Mouse (Mus musculus): ENCODE data around the gene Abhd17a.

GRCm38 (mm10) chr10:80573944-80574343, 16.2 kb downstream of the Abhd17a start:
- no peak for TF ChIP-seq CTCF (IDR thresholded peaks at IDR 0.05; ENCODE audit: low read depth, low read length)
- no peak for TF ChIP-seq EP300 (IDR thresholded peaks at IDR 0.05; ENCODE audit: insufficient read depth, low read depth, low read length)
- TF ChIP-seq POLR2A (IDR thresholded peaks at IDR 0.05; ENCODE audit: insufficient read depth, low read length) = no peak

Measured in ES-Bruce4 (cell line).